Mouse (Mus musculus) c-Kit-positive CD71-positive TER-119-positive erythroid progenitor cells, embryonic 14.5 days (primary cell): ENCODE measurements at regions not wholly inside any gene's neighbourhood (a gene's known extent, or its start where the extent isn't known, plus 50 kb on each side); places are given as distances from the start of the nearest gene placed in this dataset.

ENCODE experiments used
- DNase-seq: peaks from one replicate; pipeline ENCODE4 v3.0.0-alpha.2; 2013; ENCODE audit warnings: low spot score

DNA sequence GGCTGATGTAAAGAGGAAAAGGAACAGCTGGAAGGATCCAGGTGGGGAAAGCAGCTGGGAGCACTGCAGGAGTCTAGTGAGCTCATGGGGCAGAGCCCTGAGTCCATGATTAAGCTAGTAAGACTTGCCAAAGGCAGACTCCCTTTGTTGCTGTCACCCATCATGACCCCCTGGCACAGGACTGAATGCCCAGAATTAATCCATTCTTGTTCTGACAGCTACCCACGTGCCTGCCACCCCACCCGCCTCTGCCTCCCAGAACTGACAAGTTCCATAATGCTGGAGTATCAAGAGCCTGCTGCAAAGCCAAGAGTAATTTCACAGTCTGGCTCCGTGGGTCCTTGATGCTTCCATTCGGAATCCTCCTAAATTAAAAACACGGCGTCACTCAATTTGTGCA lies 285.1 kb upstream of the Castor2 start:
- no peak for DNase-seq

DNA sequence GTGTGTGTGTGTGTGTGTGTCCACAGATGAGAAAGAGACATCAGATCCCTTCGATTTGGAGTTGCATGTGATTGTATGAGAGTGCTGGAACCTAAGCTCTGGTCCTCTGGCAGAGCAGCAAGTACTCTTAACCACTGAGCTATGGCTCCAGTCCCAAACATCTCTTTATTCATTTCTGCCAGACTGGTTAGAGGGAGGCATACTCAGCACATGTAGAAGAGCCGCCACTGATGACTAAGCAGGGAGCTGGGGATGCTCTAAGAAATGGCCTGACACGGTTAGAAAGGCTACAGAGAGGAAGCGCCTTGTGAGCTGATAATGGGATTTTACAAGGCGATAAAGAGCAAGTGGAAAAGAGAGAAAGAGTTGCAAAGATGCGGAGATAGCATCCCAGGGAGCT lies 287.3 kb upstream of the Castor2 start:
- no peak for DNase-seq

GRCm38 (mm10) chr5:133806891-133807290 lies 292.6 kb upstream of the Castor2 start:
- no peak for DNase-seq

DNA sequence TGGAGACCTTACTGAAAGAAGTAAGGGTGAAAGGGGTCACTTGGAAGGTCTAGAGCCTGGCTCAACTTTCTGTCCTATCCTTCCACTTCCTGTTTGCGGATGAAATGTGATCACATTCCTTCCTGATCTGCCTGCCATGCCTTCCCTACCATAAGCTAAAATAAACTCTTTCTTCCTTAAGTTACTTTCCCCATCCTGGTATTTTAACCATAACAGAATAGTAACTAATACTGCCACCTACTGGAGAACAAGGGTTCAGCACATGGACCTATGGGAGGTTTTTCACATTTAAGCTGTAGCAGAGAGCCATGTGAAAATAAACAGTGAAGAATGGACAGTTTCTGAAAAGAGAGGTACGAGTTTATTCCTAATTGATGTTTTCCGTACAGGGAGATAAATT lies 297.5 kb upstream of the Castor2 start:
- DNase-seq = no peak

- no peak for DNase-seq
Measured at GRCm38 (mm10) chr5:133795638-133796037, 303.9 kb upstream of the Castor2 start.

DNA sequence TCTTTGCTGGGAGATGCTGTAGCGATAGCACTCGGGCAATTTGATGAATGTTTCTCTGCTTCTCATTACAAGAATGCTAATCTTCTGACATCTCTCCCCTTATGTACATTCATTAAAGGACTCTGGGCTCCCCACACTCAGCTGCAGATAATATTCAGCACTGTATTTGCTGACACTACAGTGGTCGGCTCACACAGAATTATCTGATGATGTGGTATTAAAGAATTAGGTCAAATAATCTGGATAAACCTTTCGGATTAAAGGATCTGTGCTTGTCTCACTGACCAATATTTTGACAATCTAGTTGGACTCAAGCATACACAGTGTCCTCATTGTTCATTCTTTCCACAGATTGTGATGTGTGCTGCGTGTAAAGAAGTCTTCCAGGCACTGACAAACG lies 308.8 kb upstream of the Castor2 start:
- no peak for DNase-seq

DNA sequence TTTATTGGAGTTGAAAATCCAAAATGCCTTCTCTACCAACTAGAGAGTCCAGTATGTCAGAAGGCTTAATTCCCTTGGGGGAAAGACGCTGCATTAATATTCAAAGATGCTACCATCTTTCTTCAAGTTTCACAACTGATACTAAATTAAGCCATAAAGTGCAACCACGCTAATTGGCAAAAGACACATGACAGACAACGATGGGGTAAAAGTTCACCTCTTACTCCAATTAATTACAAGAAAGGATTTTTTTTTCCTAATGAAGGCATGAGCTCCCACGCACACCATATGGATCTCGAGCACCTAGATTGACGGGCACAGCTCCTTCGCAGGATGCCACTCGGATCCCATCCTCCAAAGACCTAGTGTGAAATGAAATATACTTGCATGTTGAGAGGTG lies 311.5 kb upstream of the Castor2 start:
- DNase-seq = no peak

GRCm38 (mm10) chr5:133787491-133787890 lies 312.0 kb upstream of the Castor2 start:
- no peak for DNase-seq

GRCm38 (mm10) chr5:133776591-133776990 lies 322.9 kb upstream of the Castor2 start:
- DNase-seq = no peak

- no peak for DNase-seq
Measured at GRCm38 (mm10) chr5:133774116-133774515, 325.4 kb upstream of the Castor2 start.

DNA sequence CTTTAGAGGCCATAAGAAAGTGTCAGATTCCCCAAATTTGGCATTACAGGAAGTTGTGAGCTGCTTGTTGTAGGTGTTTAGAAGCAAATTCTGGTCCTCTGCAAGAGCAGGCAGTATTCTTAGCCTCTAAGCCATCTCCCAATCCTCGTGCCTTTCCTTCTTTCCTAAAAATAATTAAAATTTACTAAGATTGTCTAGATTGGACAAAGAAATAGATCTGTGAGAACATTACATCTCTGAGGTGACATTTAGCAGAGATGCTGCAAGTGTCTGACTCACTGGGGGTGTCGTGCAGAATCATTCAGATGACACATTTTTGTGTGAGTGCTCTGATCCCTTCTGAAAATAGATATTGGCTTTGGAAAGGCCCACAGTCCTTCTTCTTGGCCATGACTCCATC lies 330.7 kb upstream of the Castor2 start:
- DNase-seq = no peak

- DNase-seq = no peak
Measured at GRCm38 (mm10) chr5:133757817-133758216, 341.7 kb upstream of the Castor2 start.

GRCm38 (mm10) chr5:133754180-133754579 lies 345.3 kb upstream of the Castor2 start:
- DNase-seq = no peak

GRCm38 (mm10) chr5:133753461-133754160 lies 345.9 kb upstream of the Castor2 start:
- no peak for DNase-seq

DNA sequence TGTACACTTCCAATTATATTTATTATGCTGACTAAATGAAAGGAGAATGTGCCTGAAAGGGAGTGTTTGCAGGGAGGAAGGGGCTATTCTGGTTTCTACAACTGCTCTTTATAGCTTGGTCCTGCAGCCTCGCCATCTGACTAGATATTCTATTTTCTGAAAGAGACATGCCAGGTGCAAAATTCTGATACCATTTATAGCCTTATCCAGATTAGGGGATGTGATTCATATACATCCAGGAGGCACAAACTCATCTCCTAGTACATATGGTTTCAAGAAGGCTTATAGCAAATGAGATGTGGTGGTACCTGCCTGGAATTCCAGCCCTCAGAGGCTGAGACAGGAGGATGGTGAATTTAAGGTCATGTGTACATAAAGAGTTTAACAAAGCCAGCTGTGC lies 352.6 kb upstream of the Castor2 start:
- no peak for DNase-seq

- no peak for DNase-seq
Measured at GRCm38 (mm10) chr5:133746411-133746810, 353.1 kb upstream of the Castor2 start.

GRCm38 (mm10) chr5:133744136-133744535 lies 355.4 kb upstream of the Castor2 start:
- DNase-seq = no peak

GRCm38 (mm10) chr5:133743606-133744005 lies 355.9 kb upstream of the Castor2 start:
- no peak for DNase-seq

DNA sequence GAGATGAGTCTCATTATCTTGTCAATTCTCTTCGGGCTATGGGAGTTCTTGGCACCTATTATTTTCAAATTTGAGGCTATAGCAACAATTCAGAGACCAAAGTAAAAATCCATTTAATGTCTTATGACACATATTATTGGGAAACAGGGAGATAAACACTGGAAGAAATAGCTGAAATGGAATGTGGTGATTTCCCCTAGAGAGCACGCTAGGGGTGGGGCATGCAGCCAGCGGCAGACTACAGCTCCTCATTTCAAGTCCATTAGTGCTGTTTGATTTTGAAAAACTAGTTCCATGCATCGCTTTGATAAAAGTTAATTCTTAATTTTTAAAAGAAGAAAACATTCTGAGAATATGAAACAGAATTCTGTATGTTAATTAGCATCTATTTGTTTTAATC lies 367.6 kb upstream of the Castor2 start:
- DNase-seq = no peak

- DNase-seq = no peak
Measured at GRCm38 (mm10) chr5:133718187-133719078, 381.1 kb upstream of the Castor2 start.

DNA sequence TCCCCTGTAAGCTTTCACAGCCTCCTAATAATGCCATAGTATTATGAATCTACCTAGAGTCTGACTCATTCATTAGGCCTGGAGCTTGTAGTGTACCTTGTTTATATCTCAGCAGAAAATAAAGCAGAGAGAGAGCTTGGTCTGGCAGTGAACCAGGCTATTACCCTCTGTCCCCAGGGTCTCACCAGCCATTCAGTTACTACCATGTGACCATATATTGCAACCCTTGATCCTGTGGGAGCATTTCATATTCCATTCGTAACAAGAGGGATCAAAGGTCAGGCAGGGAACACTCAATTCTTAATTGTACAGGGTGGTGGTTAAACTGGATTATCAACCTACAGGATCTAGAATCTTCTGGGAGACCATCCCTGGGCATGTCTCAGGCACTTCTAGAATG lies 383.7 kb upstream of the Castor2 start:
- no peak for DNase-seq

DNA sequence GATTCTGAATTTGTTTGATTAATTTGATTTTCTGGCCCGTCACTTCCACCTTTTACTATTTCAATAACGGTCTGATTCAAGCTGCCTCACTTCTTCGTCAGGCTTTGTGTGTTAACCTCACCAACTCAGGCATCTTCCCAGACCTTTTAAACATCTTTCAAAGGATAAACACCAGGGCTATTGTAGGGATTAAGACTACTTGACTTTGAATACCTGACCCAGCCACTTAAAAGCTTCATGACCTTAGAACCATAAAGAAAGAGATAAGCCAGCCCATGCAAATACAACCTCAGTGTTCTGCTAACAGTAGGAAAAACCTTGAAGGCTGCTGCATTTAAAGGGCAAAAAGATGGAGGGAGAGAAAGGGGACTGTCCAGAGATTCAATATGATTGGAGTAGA lies 386.9 kb upstream of the Castor2 start:
- DNase-seq = no peak

GRCm38 (mm10) chr5:133708881-133709280 lies 390.6 kb upstream of the Castor2 start:
- DNase-seq = no peak
